Mouse (Mus musculus) hindbrain, embryonic 15.5 days (tissue): ENCODE results near the gene B230118H07Rik. TPM values are rescaled to one million over a fixed set of nuclear protein-coding genes. Genes with fewer than 3 reads are reported as not detected.

Experiments used
- ATAC-seq: fragments of 200-750 bp; cut with Nextera tagmentation; 2 replicates; pipeline ENCODE4 v1.8.0; 2017; ENCODE audit warnings: low read depth, moderate number of reproducible peaks, moderate TSS enrichment; ENCODE audit not compliant: low FRiP score
- H3K27ac ChIP-seq: fragments of 300-500 bp; sonication (generic); replicated peaks from 2 replicates; pipeline ENCODE4 v1.5.1; 2015; ENCODE audit warnings: mild to moderate bottlenecking, inconsistent platforms
- H3K27me3 ChIP-seq: fragments of 300-500 bp; sonication (generic); 2 replicates; pipeline ENCODE4 v1.6.1; 2015; ENCODE audit warnings: control low read depth, inconsistent platforms
- H3K36me3 ChIP-seq: fragments of 300-500 bp; sonication (generic); 2 replicates; pipeline ENCODE4 v1.6.1; 2015; ENCODE audit warnings: control low read depth, inconsistent platforms
- H3K4me1 ChIP-seq: fragments of 300-500 bp; sonication (generic); replicated peaks from 2 replicates; pipeline ENCODE4 v1.6.1; 2015; ENCODE audit warnings: control low read depth, inconsistent platforms
- H3K4me2 ChIP-seq: fragments of 300-500 bp; sonication (generic); 2 replicates; pipeline ENCODE4 v1.6.1; 2015; ENCODE audit warnings: moderate library complexity, mild to moderate bottlenecking, inconsistent platforms
- H3K4me3 ChIP-seq: fragments of 300-500 bp; sonication (generic); 2 replicates; pipeline ENCODE4 v1.5.1; 2015; ENCODE audit warnings: mild to moderate bottlenecking, inconsistent platforms
- H3K9ac ChIP-seq: fragments of 300-500 bp; sonication (generic); 2 replicates; pipeline ENCODE4 v1.6.1; 2015; ENCODE audit warnings: inconsistent platforms
- H3K9me3 ChIP-seq: fragments of 300-500 bp; sonication (generic); 2 replicates; pipeline ENCODE4 v1.6.1; 2016; ENCODE audit warnings: control low read depth, inconsistent platforms
- WGBS: fragments of 180-500 bp; shearing (Covaris S2); methylation state at CpG from one replicate; pipeline ENCODE4 v1.1.7; 2015; 5-methylcytosine and 5-hydroxymethylcytosine counted together
- polyA plus RNA-seq: library from polyadenylated mRNA; unstranded; fragments of >200 nt; fragmentation: Nextera tagmentation; extraction: Ambion mirVana; gene quantifications from 2 replicates; pipeline ENCODE4 v1.2.1, GENCODE M21; 2015

The B230118H07Rik gene
- polyA plus RNA-seq, 1 experiment from 2014 or later: 46.4 TPM

DNA sequence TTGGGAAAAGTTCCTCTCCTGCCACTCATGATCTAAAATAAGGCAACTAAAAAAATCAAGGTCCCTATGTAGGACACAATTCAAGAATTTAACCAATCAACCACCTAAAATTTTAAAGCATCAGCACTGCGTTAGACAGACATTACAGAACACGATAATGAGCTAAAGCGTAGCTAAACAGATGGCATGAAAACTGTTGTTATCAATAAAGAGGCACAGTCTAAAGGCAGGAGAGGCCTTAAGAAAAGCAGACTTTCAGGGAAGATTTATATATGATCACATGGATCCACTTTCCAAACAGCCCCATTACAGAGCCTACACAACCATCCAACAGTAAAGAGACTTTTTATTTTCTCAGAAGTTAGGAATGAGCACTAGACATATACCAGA lies 16.4 kb upstream of the B230118H07Rik start:
- ATAC-seq: peak; percentile 66
- Histone ChIP-seq H3K9ac (no peak overlapping the region), H3K9me3 (no peaks in the 10 kb centered on the region), H3K4me1 (0 out of 2 replicates have a peak, but pooled peaks cover 4% of the 10 kb centered on the region), H3K27ac (no peak overlapping the region), H3K4me2 (no peak overlapping the region), H3K27me3 (no peaks in the 10 kb centered on the region), H3K4me3 (no peak overlapping the region), H3K36me3 (no peaks in the 10 kb centered on the region)
- 58% methylated on average over 3 of the region's 3 CpGs for WGBS

- Histone ChIP-seq H3K4me2 (no peak overlapping the region), H3K4me1 (0 out of 2 replicates have a peak, but pooled peaks cover 4% of the 10 kb centered on the region), H3K4me3 (no peak overlapping the region), H3K9ac (no peak overlapping the region), H3K36me3 (no peaks in the 10 kb centered on the region), H3K9me3 (no peaks in the 10 kb centered on the region), H3K27ac (no peak overlapping the region), H3K27me3 (no peaks in the 10 kb centered on the region)
- ATAC-seq: peak; percentile 89
- 19% methylated on average over 9 of the region's 9 CpGs for WGBS
Observed at GRCm38 (mm10) chr2:101665058-101665702, 15.8 kb upstream of the B230118H07Rik start.

GRCm38 (mm10) chr2:101660536-101660935 lies 11.2 kb upstream of the B230118H07Rik start:
- Histone ChIP-seq H3K9ac (no peak overlapping the region), H3K27ac (no peak overlapping the region), H3K36me3 (no peaks in the 10 kb centered on the region), H3K4me2 (no peak overlapping the region), H3K4me3 (no peak overlapping the region), H3K4me1 (0 out of 2 replicates have a peak, but pooled peaks cover 4% of the 10 kb centered on the region), H3K27me3 (0 out of 2 replicates have a peak, but pooled peaks cover 3% of the 10 kb centered on the region), H3K9me3 (no peaks in the 10 kb centered on the region)
- no peak for ATAC-seq
- 76% methylated on average over 2 of the region's 2 CpGs for WGBS

GRCm38 (mm10) chr2:101652921-101653597 lies 3.7 kb upstream of the B230118H07Rik start:
- no peaks in the 10 kb centered on the region for H3K9me3 ChIP-seq
- H3K4me2 ChIP-seq: peak overlapping the region; percentile 67
- no peak overlapping the region for H3K27ac ChIP-seq
- H3K27me3 ChIP-seq: 0 out of 2 replicates have a peak, but pooled peaks cover 6% of the 10 kb centered on the region
- H3K4me1 ChIP-seq: peaks cover 10% of the 10 kb centered on the region
- 18% methylated on average over 14 of the region's 14 CpGs for WGBS
- H3K9ac ChIP-seq: 0 out of 2 replicates have a peak overlapping the region, but pooled peaks have one; percentile 39
- peak; percentile 87 for ATAC-seq
- H3K4me3 ChIP-seq: peak overlapping the region; percentile 34
- H3K36me3 ChIP-seq: no peaks in the 10 kb centered on the region

DNA sequence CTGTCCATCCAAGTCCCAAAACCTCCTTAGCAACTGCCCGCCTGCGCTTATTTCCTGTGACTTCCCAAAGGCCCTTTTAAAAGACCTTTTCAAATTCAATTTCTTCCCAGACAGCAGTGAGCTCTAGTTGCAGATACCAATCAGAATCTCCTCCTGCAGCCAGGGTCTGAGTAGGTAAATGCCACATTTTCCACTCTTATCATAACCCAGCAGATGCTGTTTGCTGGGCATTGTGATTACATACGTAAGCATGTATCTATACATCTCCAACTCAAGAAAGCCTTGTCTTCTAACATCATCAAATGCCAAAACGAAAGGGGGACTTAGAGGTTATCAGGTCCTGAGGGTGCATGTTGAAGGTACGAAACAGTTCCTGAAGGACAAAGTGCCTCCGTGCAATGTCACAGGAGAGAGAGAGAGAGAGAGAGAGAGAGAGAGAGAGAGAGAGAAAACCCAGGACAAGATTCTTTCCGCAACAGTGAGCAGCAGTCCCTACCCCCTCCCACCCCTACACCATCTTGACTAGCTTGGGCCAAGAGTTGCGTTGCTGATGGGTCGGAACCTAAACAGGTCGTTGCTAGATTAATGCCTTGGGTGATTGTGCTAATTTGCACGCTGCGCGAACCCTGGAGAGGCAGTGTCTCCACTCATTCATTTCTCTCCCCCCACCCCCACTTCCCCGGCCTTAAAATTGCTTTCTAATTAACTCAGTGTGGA lies 3.0 kb upstream of the B230118H07Rik start:
- 0 out of 2 replicates have a peak, but pooled peaks cover 6% of the 10 kb centered on the region for H3K27me3 ChIP-seq
- 23% methylated on average over 14 of the region's 14 CpGs for WGBS
- H3K27ac ChIP-seq: 0 out of 2 replicates have a peak overlapping the region, but pooled peaks have one; percentile 13
- ATAC-seq: peak; percentile 78
- H3K4me2 ChIP-seq: peak overlapping the region; percentile 67
- 0 out of 2 replicates have a peak overlapping the region, but pooled peaks have one; percentile 39 for H3K9ac ChIP-seq
- H3K36me3 ChIP-seq: no peaks in the 10 kb centered on the region
- peaks cover 10% of the 10 kb centered on the region for H3K4me1 ChIP-seq
- H3K4me3 ChIP-seq: peak overlapping the region; percentile 34
- no peaks in the 10 kb centered on the region for H3K9me3 ChIP-seq

DNA sequence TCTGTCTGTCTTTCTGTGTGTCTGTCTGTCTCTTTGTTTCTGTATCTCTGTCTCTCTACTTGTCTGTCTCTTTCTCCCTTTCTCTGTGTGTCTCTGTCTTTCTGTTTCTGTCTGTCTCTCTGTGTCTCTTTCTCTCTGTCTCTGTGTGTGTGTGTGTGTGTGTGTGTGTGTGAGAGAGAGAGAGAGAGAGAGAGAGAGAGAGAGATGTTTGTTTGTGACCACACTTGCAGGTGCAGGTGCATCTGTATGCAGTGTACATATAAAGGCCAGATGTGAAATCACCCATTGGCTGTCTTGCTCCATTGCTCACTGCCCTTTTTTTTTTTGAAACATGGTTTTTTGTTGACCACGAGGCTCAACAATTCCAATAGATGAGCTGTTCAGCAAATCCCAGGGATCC lies 1.1 kb upstream of the B230118H07Rik start:
- no peak overlapping the region for H3K4me3 ChIP-seq

GRCm38 (mm10) chr2:101648361-101648760 lies 971 bp downstream of the B230118H07Rik start:
- WGBS: 51% methylated on average over 2 of the region's 2 CpGs
- H3K9me3 ChIP-seq: no peaks in the 10 kb centered on the region
- H3K4me3 ChIP-seq: no peak overlapping the region
- H3K4me1 ChIP-seq: peaks cover 10% of the 10 kb centered on the region
- 0 out of 2 replicates have a peak, but pooled peaks cover 3% of the 10 kb centered on the region for H3K27me3 ChIP-seq
- H3K36me3 ChIP-seq: no peaks in the 10 kb centered on the region
- no peak overlapping the region for H3K9ac ChIP-seq
- no peak overlapping the region for H3K27ac ChIP-seq
- no peak overlapping the region for H3K4me2 ChIP-seq
- no peak for ATAC-seq

More for the DNA sequence above, 1.1 kb upstream of the B230118H07Rik start:
- H3K4me1 ChIP-seq: peaks cover 10% of the 10 kb centered on the region
- no peak overlapping the region for H3K9ac ChIP-seq
- H3K27me3 ChIP-seq: 0 out of 2 replicates have a peak, but pooled peaks cover 3% of the 10 kb centered on the region
- no peaks in the 10 kb centered on the region for H3K36me3 ChIP-seq
- no peak overlapping the region for H3K27ac ChIP-seq
- no peak for ATAC-seq
- no peak overlapping the region for H3K4me2 ChIP-seq
- H3K9me3 ChIP-seq: no peaks in the 10 kb centered on the region
- 62% methylated on average over 1 of the region's 1 CpGs for WGBS

DNA sequence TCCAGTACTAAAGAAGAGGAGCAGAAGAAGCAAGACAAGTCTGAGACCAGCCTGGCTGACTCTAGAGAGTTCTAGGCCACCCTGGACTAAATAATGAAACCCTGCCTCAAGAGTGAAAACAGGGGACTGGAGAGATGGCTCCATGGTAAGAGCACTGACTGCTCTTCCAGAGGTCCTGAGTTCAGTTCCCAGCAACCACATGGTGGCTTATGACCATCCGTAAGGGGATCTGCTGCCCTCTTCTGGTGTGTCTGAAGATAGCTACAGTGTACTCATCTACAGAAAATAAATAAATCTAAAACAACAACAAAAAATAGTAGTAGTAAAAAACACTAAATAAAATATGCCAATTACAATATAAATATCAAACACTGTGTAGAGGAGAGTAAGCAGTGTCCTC lies 3.5 kb downstream of the B230118H07Rik start:
- no peak for ATAC-seq
- Histone ChIP-seq H3K27ac (no peak overlapping the region), H3K4me3 (no peak overlapping the region), H3K36me3 (no peaks in the 10 kb centered on the region), H3K9me3 (no peaks in the 10 kb centered on the region), H3K27me3 (0 out of 2 replicates have a peak, but pooled peaks cover 1% of the 10 kb centered on the region), H3K4me2 (no peak overlapping the region), H3K4me1 (no peaks in the 10 kb centered on the region), H3K9ac (no peak overlapping the region)
- WGBS: 87% methylated on average over 1 of the region's 1 CpGs

DNA sequence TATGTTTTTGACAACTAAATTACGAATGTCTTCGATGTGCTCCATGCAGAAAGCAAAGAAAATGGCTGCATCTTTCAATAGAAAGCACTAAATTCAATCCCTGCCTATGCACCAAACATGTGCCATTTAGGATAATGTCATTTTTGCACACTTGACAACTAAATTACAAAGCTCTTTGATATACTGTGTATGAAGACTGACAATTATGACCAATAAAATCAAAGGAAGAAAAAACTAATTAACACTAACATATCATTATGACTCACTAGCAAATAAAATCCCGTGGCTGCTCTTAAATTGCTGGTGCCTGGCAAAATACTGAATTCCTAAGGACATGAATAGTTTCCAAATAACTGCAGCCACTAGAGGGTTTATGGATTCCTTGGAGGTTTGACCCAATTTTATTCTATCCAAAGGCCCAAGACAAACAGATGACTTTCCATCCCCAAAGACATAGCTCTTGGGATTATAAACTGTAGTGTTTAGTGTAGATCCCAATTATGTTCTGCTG lies 9.4 kb downstream of the B230118H07Rik start:
- no peak overlapping the region for H3K27ac ChIP-seq
- 0 out of 2 replicates have a peak, but pooled peaks cover 8% of the 10 kb centered on the region for H3K4me1 ChIP-seq
- ATAC-seq: no peak
- no peak overlapping the region for H3K4me3 ChIP-seq
- WGBS: 73% methylated on average over 3 of the region's 3 CpGs
- no peaks in the 10 kb centered on the region for H3K36me3 ChIP-seq
- no peak overlapping the region for H3K4me2 ChIP-seq
- H3K27me3 ChIP-seq: no peaks in the 10 kb centered on the region
- H3K9me3 ChIP-seq: no peaks in the 10 kb centered on the region
- no peak overlapping the region for H3K9ac ChIP-seq

- H3K9ac ChIP-seq: no peak overlapping the region
- 0 out of 2 replicates have a peak, but pooled peaks cover 8% of the 10 kb centered on the region for H3K4me1 ChIP-seq
- H3K4me2 ChIP-seq: no peak overlapping the region
- ATAC-seq: peak; percentile 42; the same call in 1 of the 2 replicates
- H3K9me3 ChIP-seq: no peaks in the 10 kb centered on the region
- H3K36me3 ChIP-seq: no peaks in the 10 kb centered on the region
- no peak overlapping the region for H3K4me3 ChIP-seq
- no peaks in the 10 kb centered on the region for H3K27me3 ChIP-seq
- no peak overlapping the region for H3K27ac ChIP-seq
- WGBS: 33% methylated on average over 7 of the region's 7 CpGs
Observed at GRCm38 (mm10) chr2:101638979-101639839, 10.1 kb downstream of the B230118H07Rik start.
